In the genomic region with DNA sequence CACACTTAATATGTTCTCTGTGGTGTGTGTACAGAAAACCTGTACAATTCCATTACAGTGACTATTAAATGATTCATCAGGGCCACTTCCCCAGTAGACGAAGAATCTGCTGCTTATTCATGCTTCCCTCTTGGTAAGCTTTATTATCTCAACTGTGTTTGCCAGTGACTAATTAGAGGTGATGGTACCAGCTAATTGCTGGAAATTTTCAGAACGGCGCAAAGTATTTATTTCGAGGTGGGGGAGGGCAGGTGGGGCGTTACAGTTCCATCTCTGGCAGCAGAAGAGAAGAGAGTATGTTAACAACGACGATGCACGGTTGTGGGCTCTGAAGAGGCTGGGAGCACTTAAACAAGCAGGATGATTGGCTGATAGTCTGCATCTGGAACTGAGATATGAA, we compare ENCODE assay signal across 25 mouse cellular contexts.
DNase-seq lines count a peak whose midpoint lies in the region; ATAC-seq and TF ChIP-seq lines count a peak whose summit lies in the region.
"Had no signal": no experiment of that assay in that cellular context is flagged by ENCODE, and none has a peak within 500 bp of the region (broad histone marks: within the 10 kb centered on the region; RNA-seq: fewer than 3 reads in every experiment).

No protein-coding gene starts in this region.

- H3K4me1 ChIP-seq in midbrain, embryonic 13.5 days (replicated peaks): peaks cover 4% of the 10 kb centered on the region
- no peaks in the 10 kb centered on the region for H3K4me1 ChIP-seq in midbrain, embryonic 16.5 days (ENCODE audit: control insufficient read depth, insufficient read depth, low read length)
- peaks cover 6% of the 10 kb centered on the region; the same call in 1 of the 2 replicates for H3K4me1 ChIP-seq in embryonic fibroblast, embryonic 13.5 days (ENCODE audit: control insufficient read depth, insufficient read depth, low read length)
- no peaks in the 10 kb centered on the region for H3K4me1 ChIP-seq in neural tube, embryonic 14.5 days (ENCODE audit: control insufficient read depth, insufficient read depth, low read length)
- H3K4me1 ChIP-seq in intestine, postnatal 0 days (replicated peaks; ENCODE audit: control insufficient read depth, insufficient read depth, low read length): no peaks in the 10 kb centered on the region
- H3K4me1 ChIP-seq: midbrain, embryonic 12.5 days; neural tube, embryonic 12.5 days; stomach, embryonic 15.5 days had no signal

- H3K27me3 ChIP-seq in midbrain, embryonic 13.5 days: peaks cover 6% of the 10 kb centered on the region; the same call in 1 of the 2 replicates
- no peaks in the 10 kb centered on the region for H3K27me3 ChIP-seq in midbrain, embryonic 16.5 days (ENCODE audit: control insufficient read depth, insufficient read depth, low read depth, low read length)
- H3K27me3 ChIP-seq in neural tube, embryonic 14.5 days (ENCODE audit: control insufficient read depth, insufficient read depth, low read length): no peaks in the 10 kb centered on the region
- H3K27me3 ChIP-seq in intestine, postnatal 0 days (replicated peaks; ENCODE audit: control insufficient read depth, insufficient read depth, low read length): no peaks in the 10 kb centered on the region
- H3K27me3 ChIP-seq: neural tube, embryonic 12.5 days; stomach, embryonic 15.5 days had no signal

- WGBS in midbrain, embryonic 13.5 days: 75% methylated on average over 8 of the region's 8 CpGs
- WGBS in midbrain, embryonic 16.5 days: 64% methylated on average over 8 of the region's 8 CpGs
- 45% methylated on average over 8 of the region's 8 CpGs for WGBS in neural tube, embryonic 14.5 days
- 79% methylated on average over 8 of the region's 8 CpGs for WGBS in intestine, postnatal 0 days

- TF ChIP-seq CTCF in embryonic fibroblast, embryonic 13.5 days (IDR thresholded peaks at IDR 0.05; ENCODE audit: borderline replicate concordance, insufficient read depth, low read length): no peak
- no peak for TF ChIP-seq CTCF in intestine, postnatal 0 days (IDR thresholded peaks at IDR 0.05; ENCODE audit: low read depth)

- H3K36me3 ChIP-seq in midbrain, embryonic 13.5 days: no peaks in the 10 kb centered on the region
- no peaks in the 10 kb centered on the region for H3K36me3 ChIP-seq in midbrain, embryonic 16.5 days (ENCODE audit: control insufficient read depth, insufficient read depth, low read length)
- H3K36me3 ChIP-seq in neural tube, embryonic 14.5 days (ENCODE audit: control insufficient read depth, insufficient read depth, low read length): no peaks in the 10 kb centered on the region
- H3K36me3 ChIP-seq in intestine, postnatal 0 days (ENCODE audit: control insufficient read depth, insufficient read depth): no peaks in the 10 kb centered on the region
- H3K36me3 ChIP-seq: embryonic facial prominence, embryonic 10.5 days; heart, embryonic 15.5 days; midbrain, embryonic 12.5 days; neural tube, embryonic 12.5 days; stomach, embryonic 15.5 days had no signal

- no peak overlapping the region for H3K9ac ChIP-seq in midbrain, embryonic 13.5 days (replicated peaks)
- H3K9ac ChIP-seq in midbrain, embryonic 16.5 days (ENCODE audit: low read depth, low read length): no peak overlapping the region
- H3K9ac ChIP-seq in neural tube, embryonic 14.5 days (replicated peaks; ENCODE audit: low read depth, low read length): no peak overlapping the region
- no peak overlapping the region for H3K9ac ChIP-seq in intestine, postnatal 0 days (ENCODE audit: low read depth, low read length)
- H3K9ac ChIP-seq: heart, embryonic 15.5 days; midbrain, embryonic 12.5 days; neural tube, embryonic 12.5 days; stomach, embryonic 15.5 days had no signal

- H3K27ac ChIP-seq in midbrain, embryonic 13.5 days: no peak overlapping the region
- H3K27ac ChIP-seq in midbrain, embryonic 16.5 days (ENCODE audit: low read length): no peak overlapping the region
- H3K27ac ChIP-seq in embryonic fibroblast, embryonic 13.5 days (ENCODE audit: insufficient read depth, low read length): peak overlapping the region; percentile 64
- no peak overlapping the region; the same call in 1 of the 2 replicates for H3K27ac ChIP-seq in neural tube, embryonic 14.5 days (ENCODE audit: low read depth, low read length)
- H3K27ac ChIP-seq in intestine, postnatal 0 days (ENCODE audit: low read depth, low read length): no peak overlapping the region
- H3K27ac ChIP-seq: embryonic facial prominence, embryonic 10.5 days; heart, adult 2 months; heart, embryonic 15.5 days; left cerebral cortex, adult 2 months; midbrain, embryonic 12.5 days; neural tube, embryonic 12.5 days; stomach, embryonic 15.5 days had no signal

- no peak overlapping the region for H3K4me3 ChIP-seq in midbrain, embryonic 13.5 days (replicated peaks)
- H3K4me3 ChIP-seq in midbrain, embryonic 16.5 days (ENCODE audit: low read depth, low read length): no peak overlapping the region
- H3K4me3 ChIP-seq in embryonic fibroblast, embryonic 13.5 days (ENCODE audit: insufficient read depth, low read length): no peak overlapping the region
- no peak overlapping the region for H3K4me3 ChIP-seq in neural tube, embryonic 14.5 days (ENCODE audit: low read depth, low read length)
- H3K4me3 ChIP-seq in intestine, postnatal 0 days (ENCODE audit: low read depth, low read length): no peak overlapping the region
- H3K4me3 ChIP-seq: embryonic facial prominence, embryonic 10.5 days; heart, adult 2 months; heart, embryonic 15.5 days; left cerebral cortex, adult 2 months; midbrain, embryonic 12.5 days; neural tube, embryonic 12.5 days; stomach, embryonic 15.5 days had no signal

- peak; percentile 24; the same call in 1 of the 2 replicates for ATAC-seq in midbrain, embryonic 13.5 days
- ATAC-seq in midbrain, embryonic 16.5 days: no peak
- ATAC-seq in neural tube, embryonic 14.5 days (ENCODE audit: low read depth): peak; percentile 85; the same call in 1 of the 2 replicates
- ATAC-seq in intestine, postnatal 0 days: no peak
- ATAC-seq: lung, postnatal 0 days had no signal

- peak; percentile 30 for DNase-seq in MN1 (ENCODE audit: low spot score)
- DNase-seq in natural killer cell, adult 2 months (ENCODE audit: low spot score in 2 of 2): no peak
- no peak for DNase-seq in right cerebral cortex, postnatal 25 days
- DNase-seq: adrenal gland, postnatal 25 days; B cell, adult 2 months; cerebellum, adult 2 months; gastrocnemius, postnatal 14 days; heart, adult 2 months; kidney, adult 9 months; kidney, postnatal 25 days; left cerebral cortex, postnatal 4 days; liver; thymus, postnatal 14 days had no signal

- no peak for TF ChIP-seq POLR2A in embryonic fibroblast, embryonic 13.5 days (IDR thresholded peaks at IDR 0.05; ENCODE audit: low read depth, low read length)

- no peak overlapping the region for H3K4me2 ChIP-seq in midbrain, embryonic 13.5 days (replicated peaks)
- H3K4me2 ChIP-seq in midbrain, embryonic 16.5 days (ENCODE audit: low read length): no peak overlapping the region
- no peak overlapping the region for H3K4me2 ChIP-seq in neural tube, embryonic 14.5 days (ENCODE audit: low read depth, low read length)
- H3K4me2 ChIP-seq in intestine, postnatal 0 days (replicated peaks; ENCODE audit: low read depth): no peak overlapping the region
- H3K4me2 ChIP-seq: heart, embryonic 15.5 days; midbrain, embryonic 12.5 days; neural tube, embryonic 12.5 days; stomach, embryonic 15.5 days had no signal

- H3K9me3 ChIP-seq in midbrain, embryonic 13.5 days: no peaks in the 10 kb centered on the region
- no peaks in the 10 kb centered on the region for H3K9me3 ChIP-seq in midbrain, embryonic 16.5 days (replicated peaks; ENCODE audit: control insufficient read depth, low read length, poor library complexity, severe bottlenecking)
- no peaks in the 10 kb centered on the region for H3K9me3 ChIP-seq in neural tube, embryonic 14.5 days (ENCODE audit: control insufficient read depth, low read length)
- no peaks in the 10 kb centered on the region for H3K9me3 ChIP-seq in intestine, postnatal 0 days (ENCODE audit: control insufficient read depth)
- H3K9me3 ChIP-seq: embryonic facial prominence, embryonic 10.5 days; heart, embryonic 15.5 days; midbrain, embryonic 12.5 days; neural tube, embryonic 12.5 days; stomach, embryonic 15.5 days had no signal

Comparison
In these comparisons a context has a peak if more than half of its experiments do, and no peak if none do; other contexts are left out.
1. ATAC-seq: peak in midbrain, embryonic 13.5 days (single experiment) and neural tube, embryonic 14.5 days (single experiment); none in midbrain, embryonic 16.5 days (single experiment) and intestine, postnatal 0 days (single experiment).